Mouse (Mus musculus) megakaryocyte, embryonic 14.5 days (primary cell): Measurements from ENCODE around the gene Mfsd4b3.

Source experiments
- FLI1 ChIP-seq: IDR thresholded peaks from 2 replicates; pipeline ENCODE4 v1.6.1; 2012; ENCODE audit warnings: low read length, inconsistent platforms, mixed read lengths
- GATA1 ChIP-seq: IDR thresholded peaks from 3 replicates; pipeline ENCODE4 v1.6.1; 2012; ENCODE audit warnings: mixed read lengths, low read length, inconsistent platforms, borderline replicate concordance

DNA sequence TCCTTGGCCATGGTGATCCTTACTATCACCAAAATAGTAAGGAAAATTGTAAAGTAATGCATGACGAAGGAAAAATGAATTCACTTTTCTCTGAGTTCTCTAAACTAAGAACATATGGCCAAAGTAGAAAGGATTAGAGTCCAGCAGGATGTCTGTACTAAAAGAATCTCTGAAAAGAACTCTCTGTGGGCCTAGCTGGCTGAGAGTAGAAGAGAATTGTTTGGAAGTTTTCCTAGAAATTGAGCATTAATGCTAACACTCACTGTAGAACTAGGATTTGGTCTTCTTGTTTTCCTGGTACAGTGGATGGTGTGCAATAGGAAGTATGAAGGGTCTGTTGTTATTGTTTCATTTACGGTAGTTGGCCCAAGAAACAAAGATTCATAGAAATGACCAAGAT lies 4.8 kb downstream of the Mfsd4b3 start:
- no peak for TF ChIP-seq GATA1
- TF ChIP-seq FLI1, result no peak
